13 mouse cellular contexts compared by ENCODE assay signal in the genomic region with DNA sequence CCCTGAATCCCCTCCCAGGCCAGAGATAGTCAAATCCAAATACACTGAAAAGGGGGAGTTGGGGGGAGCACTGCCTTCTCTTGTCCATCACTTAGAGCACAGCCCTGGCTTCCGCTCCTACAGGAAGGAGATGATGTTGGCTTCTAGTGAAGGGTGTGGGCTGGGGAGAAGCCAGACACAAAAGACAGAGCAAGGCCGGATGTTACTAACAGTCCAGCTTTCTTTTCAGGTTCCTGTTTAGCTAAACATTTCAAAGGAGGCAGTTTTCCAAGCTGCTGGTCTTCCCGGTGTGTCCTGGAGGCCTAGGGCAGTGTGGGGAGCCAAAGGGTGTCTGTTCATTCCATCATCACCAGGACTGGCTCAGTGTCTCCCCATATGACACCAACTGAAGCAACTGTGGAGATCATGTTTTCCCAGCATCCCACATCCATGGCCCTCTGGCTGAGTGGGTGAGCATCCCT.
DNase-seq lines count a peak whose midpoint lies in the region; ATAC-seq lines count a peak whose summit lies in the region.
"Had no signal": no experiment of that assay in that cellular context is flagged by ENCODE, and none has a peak within 500 bp of the region (broad histone marks: within the 10 kb centered on the region; RNA-seq: fewer than 3 reads in every experiment).

No protein-coding gene starts in this region.

- H3K27me3 ChIP-seq in heart, embryonic 11.5 days (ENCODE audit: control insufficient read depth, insufficient read depth, low read length), result no peaks in the 10 kb centered on the region
- no peaks in the 10 kb centered on the region for H3K27me3 ChIP-seq in heart, embryonic 10.5 days (ENCODE audit: insufficient read depth, poor library complexity, severe bottlenecking)
- H3K27me3 ChIP-seq in kidney, embryonic 15.5 days, result no peaks in the 10 kb centered on the region
- no peaks in the 10 kb centered on the region for H3K27me3 ChIP-seq in forebrain, embryonic 12.5 days
- H3K27me3 ChIP-seq: forebrain, embryonic 13.5 days had no signal

- DNase-seq in heart, adult 18-20 months, result peak; percentile 64 to 89
- no peak for DNase-seq in heart, embryonic 10.5 days (ENCODE audit: low spot score)
- peak; percentile 55 for DNase-seq in lung, postnatal 14 days
- DNase-seq in natural killer cell, adult 2 months (ENCODE audit: low spot score in 2 of 2), result no peak
- no peak for DNase-seq in cerebellum, adult 9-11 months
- DNase-seq: cerebellum, postnatal 14 days; liver had no signal

- no peak for ATAC-seq in heart, embryonic 11.5 days (replicated peaks; ENCODE audit: insufficient number of reproducible peaks, low FRiP score, low TSS enrichment)
- no peak for ATAC-seq in kidney, embryonic 15.5 days (replicated peaks; ENCODE audit: low FRiP score)
- ATAC-seq in forebrain, embryonic 12.5 days (ENCODE audit: low FRiP score), result no peak
- ATAC-seq: CD4-positive, CD25-positive, alpha-beta regulatory T cell, adult 4 months; forebrain, embryonic 13.5 days; midbrain, embryonic 16.5 days had no signal

- no peak overlapping the region for H3K9ac ChIP-seq in heart, embryonic 11.5 days (ENCODE audit: low read depth, low read length)
- H3K9ac ChIP-seq in kidney, embryonic 15.5 days, result no peak overlapping the region
- H3K9ac ChIP-seq in forebrain, embryonic 12.5 days, result no peak overlapping the region
- H3K9ac ChIP-seq: forebrain, embryonic 13.5 days had no signal

- peaks cover 3% of the 10 kb centered on the region; the same call in 1 of the 2 replicates for H3K9me3 ChIP-seq in heart, embryonic 11.5 days (replicated peaks; ENCODE audit: control insufficient read depth, low read length)
- 0 out of 2 replicates have a peak, but pooled peaks cover 3% of the 10 kb centered on the region for H3K9me3 ChIP-seq in heart, embryonic 10.5 days
- H3K9me3 ChIP-seq in kidney, embryonic 15.5 days (replicated peaks), result peaks cover 3% of the 10 kb centered on the region; the same call in 1 of the 2 replicates
- no peaks in the 10 kb centered on the region for H3K9me3 ChIP-seq in forebrain, embryonic 12.5 days

- no peak overlapping the region for H3K4me3 ChIP-seq in heart, embryonic 11.5 days (ENCODE audit: low read depth, low read length)
- no peak overlapping the region for H3K4me3 ChIP-seq in heart, embryonic 10.5 days
- H3K4me3 ChIP-seq in kidney, embryonic 15.5 days (replicated peaks), result no peak overlapping the region
- no peak overlapping the region for H3K4me3 ChIP-seq in forebrain, embryonic 12.5 days (replicated peaks)
- H3K4me3 ChIP-seq: forebrain, embryonic 13.5 days had no signal

- H3K4me2 ChIP-seq in heart, embryonic 11.5 days, result no peak overlapping the region
- no peak overlapping the region for H3K4me2 ChIP-seq in kidney, embryonic 15.5 days
- no peak overlapping the region for H3K4me2 ChIP-seq in forebrain, embryonic 12.5 days
- H3K4me2 ChIP-seq: forebrain, embryonic 13.5 days had no signal

- no peak overlapping the region for H3K27ac ChIP-seq in heart, embryonic 11.5 days (ENCODE audit: low read depth, low read length)
- peak overlapping the region; percentile 10; the same call in 1 of the 2 replicates for H3K27ac ChIP-seq in heart, embryonic 10.5 days
- H3K27ac ChIP-seq in kidney, embryonic 15.5 days, result peak overlapping the region; percentile 55
- H3K27ac ChIP-seq in forebrain, embryonic 12.5 days, result no peak overlapping the region
- H3K27ac ChIP-seq: forebrain, embryonic 13.5 days had no signal

- H3K36me3 ChIP-seq in heart, embryonic 11.5 days (ENCODE audit: control insufficient read depth, insufficient read depth, low read length), result no peaks in the 10 kb centered on the region
- H3K36me3 ChIP-seq in heart, embryonic 10.5 days, result no peaks in the 10 kb centered on the region
- no peaks in the 10 kb centered on the region for H3K36me3 ChIP-seq in kidney, embryonic 15.5 days
- H3K36me3 ChIP-seq in forebrain, embryonic 12.5 days (replicated peaks), result no peaks in the 10 kb centered on the region

- peaks cover 6% of the 10 kb centered on the region for H3K4me1 ChIP-seq in heart, embryonic 11.5 days (ENCODE audit: control insufficient read depth, insufficient read depth, low read length)
- peaks cover 11% of the 10 kb centered on the region; the same call in 1 of the 2 replicates for H3K4me1 ChIP-seq in heart, embryonic 10.5 days
- H3K4me1 ChIP-seq in kidney, embryonic 15.5 days, result peaks cover 10% of the 10 kb centered on the region
- H3K4me1 ChIP-seq in forebrain, embryonic 12.5 days, result no peaks in the 10 kb centered on the region

- WGBS in heart, embryonic 11.5 days (ENCODE audit: insufficient replicate concordance), result 74% methylated on average over 3 of the region's 3 CpGs
- 76% methylated on average over 3 of the region's 3 CpGs for WGBS in heart, embryonic 10.5 days
- WGBS in kidney, embryonic 15.5 days, result 75% methylated on average over 3 of the region's 3 CpGs
- WGBS in forebrain, embryonic 12.5 days, result 83% methylated on average over 3 of the region's 3 CpGs

Comparison
In these comparisons a context has a peak if more than half of its experiments do, and no peak if none do; other contexts are left out.
1. DNase-seq: peak in heart, adult 18-20 months (2 of 2) and lung, postnatal 14 days (single experiment); none in heart, embryonic 10.5 days (single experiment), natural killer cell, adult 2 months (0 of 2) and cerebellum, adult 9-11 months (single experiment).
2. H3K27ac ChIP-seq: peak in heart, embryonic 10.5 days (single experiment) and kidney, embryonic 15.5 days (single experiment); none in heart, embryonic 11.5 days (single experiment) and forebrain, embryonic 12.5 days (single experiment).